Mouse (Mus musculus) thymus, postnatal 0 days (tissue): Measurements from ENCODE around the gene Armt1. TPM values are rescaled to one million over a fixed set of nuclear protein-coding genes. Genes with fewer than 3 reads are reported as not detected.
"Not testable (repeated sequence)": the region's sequence is repeated elsewhere in the genome, so short reads cannot be mapped to it uniquely, and the experiment has no call there.

Experiments
- DNase-seq: peaks from one replicate; pipeline ENCODE4 v3.0.0-alpha.2; 2015; ENCODE audit warnings: low spot score
- polyA plus RNA-seq: library from polyadenylated mRNA; unstranded; fragments of >200 nt; fragmentation: Nextera tagmentation; extraction: Ambion mirVana; gene quantifications from 2 replicates; pipeline ENCODE4 v1.2.1, GENCODE M21; 2015

Armt1 gene
- polyA plus RNA-seq, 1 experiment from 2014 or later, result 37.8 TPM

DNA sequence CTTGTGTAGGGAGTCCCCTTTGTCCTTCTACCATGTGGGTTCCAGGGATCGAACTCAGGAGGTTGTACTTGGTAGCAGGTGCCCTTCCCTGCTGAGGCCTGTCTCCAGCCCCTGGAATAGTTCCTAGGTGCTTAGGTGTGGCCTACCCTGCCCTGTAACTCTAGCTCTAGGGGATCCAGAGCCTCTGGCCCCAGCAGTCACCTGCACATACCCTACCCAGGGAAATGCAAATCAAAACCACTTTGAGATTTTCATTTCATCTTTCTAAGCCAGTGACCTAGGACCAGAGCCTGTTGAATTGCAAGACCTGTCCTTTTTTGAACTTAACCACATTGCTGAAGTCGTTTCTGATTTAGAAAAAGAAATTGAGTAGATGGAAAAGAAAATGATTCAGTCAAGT lies 1.6 kb downstream of the Armt1 start:
- not testable (repeated sequence) for DNase-seq

DNA sequence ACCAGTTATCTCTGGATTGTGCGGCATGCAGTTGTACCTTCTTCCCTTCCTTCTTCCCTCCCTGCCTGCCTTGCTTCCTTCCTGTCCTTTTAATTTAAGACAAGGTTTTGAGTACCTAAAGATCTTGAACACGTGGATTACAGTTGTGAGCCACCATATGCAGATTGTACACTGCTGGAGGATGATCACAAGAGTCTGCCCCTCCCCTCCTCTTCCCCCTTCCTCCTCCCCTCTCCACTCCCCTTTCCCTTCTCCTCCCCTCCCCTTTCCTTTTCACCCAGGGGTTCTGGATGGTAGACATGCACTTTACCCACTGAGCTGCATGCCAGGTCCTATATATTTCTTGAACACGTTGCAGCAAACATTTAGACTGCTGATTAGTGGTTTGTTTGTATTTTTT lies 3.1 kb downstream of the Armt1 start:
- no peak for DNase-seq

DNA sequence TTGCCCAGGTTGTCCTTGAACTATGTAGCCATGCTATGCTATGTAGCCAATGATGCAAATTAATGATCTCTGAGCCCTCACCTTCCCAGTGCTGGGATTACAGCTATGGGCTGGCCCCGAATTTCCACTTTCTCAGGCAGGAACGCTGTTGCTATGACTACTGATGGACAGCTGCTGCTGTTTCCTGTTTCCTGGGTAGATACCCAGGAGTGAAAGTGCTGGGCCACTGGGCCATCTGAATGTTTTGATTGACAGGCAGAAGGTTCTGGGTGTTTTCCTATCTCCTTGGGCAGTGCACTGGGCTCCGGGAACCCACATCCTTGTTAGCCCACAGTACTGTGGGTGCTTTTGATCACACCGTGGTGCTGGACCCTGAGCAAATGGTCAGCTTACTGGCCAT lies 24.1 kb downstream of the Armt1 start:
- no peak for DNase-seq

DNA sequence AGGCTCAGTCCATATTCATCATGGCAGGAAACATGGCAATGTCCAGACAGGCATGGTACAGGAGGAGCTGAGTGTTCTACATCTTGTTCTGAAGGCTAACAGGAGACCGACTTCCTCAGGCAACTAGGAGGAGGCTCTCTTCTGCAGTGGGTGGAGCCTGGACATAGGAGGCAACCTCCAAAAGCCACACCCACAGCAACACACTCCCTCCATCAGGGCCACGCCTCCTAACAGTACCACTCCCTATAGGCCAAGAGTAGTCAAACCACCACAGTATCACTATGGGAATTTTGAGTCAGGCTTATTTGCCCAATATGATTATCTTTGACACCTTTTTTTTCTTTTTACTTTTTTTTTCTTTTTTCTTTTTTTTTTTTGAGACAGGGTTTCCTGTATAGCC lies 27.9 kb downstream of the Armt1 start:
- DNase-seq, result no peak

DNA sequence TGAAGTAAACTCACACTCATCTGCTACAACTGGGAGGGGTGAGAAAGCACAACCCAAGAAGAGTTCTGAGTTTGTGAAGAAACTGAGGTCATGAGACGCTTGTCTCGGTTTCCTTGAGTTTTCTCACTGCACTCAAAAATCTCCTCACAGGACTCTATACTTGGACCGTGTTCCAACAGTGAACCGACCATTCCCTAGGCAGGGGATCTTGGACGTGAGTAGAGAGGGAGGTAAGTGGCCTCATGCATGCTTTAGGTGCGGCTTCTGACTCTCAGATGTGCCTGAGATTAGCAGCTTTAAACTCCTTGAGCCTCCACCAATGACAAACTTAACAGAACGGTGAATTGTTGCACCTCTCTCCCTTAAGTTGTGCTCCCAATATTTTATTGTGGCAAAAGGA lies 33.5 kb downstream of the Armt1 start:
- no peak for DNase-seq

DNA sequence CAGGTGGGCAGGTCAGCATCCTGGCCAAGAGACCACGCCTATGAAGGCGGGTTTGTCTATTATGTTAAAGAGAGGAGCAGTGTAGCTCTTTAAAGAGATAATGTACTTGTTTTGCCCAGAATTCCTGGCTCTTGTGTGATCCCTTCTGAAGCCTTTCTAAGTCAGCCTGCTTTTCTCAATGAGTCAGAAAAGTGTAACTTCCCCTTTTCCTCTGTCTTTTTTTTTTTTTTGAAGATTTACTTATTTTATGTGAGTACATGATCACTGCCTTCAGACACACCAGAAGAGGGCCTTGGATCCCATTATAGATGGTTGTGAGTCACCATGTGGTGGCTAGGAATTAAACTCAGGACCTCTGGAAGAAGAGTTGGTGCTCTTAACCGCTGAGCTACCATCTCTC lies 37.1 kb downstream of the Armt1 start:
- no peak for DNase-seq

DNA sequence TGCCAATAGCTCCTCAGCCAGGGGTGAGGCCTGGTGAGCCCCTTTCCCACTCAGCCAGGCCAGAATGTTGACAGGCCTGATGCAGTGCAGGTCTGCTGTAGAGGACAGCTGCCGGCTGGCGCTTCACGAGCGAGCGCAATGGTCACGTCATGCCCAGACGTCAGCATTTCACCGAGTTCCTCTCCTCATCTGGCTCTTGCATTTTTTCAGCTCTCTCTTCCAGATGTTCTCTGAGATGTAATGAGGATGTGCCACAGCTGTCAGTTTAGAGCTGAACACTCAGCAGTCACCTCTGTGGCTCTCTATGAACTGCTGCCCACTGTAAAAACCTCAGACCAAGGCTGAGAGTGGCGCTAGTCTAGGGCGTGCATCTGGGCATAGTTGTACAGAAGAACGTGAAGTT lies 41.3 kb downstream of the Armt1 start:
- DNase-seq, result no peak

DNA sequence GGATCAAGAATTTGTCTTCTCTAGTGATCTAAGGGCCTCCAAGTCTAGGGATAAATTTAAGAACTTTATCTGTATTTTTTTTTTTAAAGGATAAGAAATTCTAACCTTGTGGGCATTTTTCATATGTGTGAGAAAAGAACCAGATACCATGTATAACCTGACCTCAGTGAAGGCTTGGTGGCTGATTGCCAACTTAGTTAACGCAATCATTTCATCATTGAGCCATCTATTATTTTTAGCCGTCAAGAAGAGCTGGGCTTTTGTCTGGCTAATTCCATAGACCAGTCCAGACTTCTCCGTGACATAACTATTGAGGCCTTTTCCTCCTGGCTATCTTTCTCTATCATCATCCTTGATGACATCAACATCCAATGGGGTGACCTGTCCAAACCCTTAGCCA lies 43.2 kb downstream of the Armt1 start:
- no peak for DNase-seq

DNA sequence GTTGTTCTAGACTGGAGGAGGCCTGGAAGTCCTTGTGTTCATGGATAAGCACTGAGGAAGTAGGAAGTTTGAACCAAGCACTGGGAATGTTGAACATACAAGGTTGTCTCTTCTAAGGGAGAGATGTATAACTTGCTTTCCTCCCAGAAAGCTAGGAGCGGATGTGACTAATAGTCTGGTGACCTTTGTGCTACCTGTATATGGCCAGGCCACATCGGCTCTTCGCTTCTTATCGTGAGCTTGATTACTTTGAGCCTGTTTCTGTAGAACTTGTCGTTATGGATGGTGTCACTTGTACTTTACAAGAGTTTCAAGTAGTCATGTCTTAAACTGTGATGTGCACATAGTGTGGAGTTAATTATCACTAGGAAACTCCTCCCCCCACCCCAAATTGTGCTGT lies 44.3 kb downstream of the Armt1 start:
- DNase-seq, result no peak

DNA sequence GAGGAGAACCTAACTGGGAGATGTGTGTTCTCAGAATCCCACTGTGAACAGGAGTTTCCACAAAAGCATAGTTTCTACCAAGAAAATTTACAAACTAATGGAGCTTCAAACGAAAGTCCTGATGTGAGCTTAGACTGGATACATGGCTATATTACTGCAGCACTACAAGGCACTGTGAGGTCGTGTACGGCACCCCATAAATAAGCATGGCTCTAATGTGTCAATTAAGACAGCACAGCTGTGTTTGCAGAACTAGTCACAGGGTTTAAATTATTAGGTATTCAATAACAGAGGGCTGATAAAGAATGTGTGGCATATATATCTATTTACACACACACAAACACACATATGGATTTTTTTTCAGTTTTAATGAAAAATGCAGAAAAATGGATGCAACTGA lies 48.7 kb downstream of the Armt1 start:
- no peak for DNase-seq

DNA sequence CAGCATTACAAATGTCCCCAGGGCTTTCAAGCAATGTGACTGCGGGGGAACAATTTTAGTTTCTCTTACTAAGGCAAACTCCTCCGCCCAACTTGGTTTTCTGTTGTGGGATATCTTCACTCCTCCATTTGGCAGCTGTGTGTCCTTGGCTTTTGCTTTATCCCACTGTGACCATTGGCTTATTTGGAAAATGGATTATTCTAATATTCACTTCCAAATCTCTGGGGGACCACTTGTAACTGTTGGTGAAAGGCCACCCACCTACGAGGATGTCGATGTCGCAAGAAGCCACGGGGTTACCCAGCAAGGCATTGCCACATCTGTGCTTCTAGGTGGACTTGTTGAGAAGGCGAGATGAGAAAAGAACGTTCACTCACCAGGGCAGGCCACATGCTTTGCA lies 49.4 kb downstream of the Armt1 start:
- no peak for DNase-seq

DNA sequence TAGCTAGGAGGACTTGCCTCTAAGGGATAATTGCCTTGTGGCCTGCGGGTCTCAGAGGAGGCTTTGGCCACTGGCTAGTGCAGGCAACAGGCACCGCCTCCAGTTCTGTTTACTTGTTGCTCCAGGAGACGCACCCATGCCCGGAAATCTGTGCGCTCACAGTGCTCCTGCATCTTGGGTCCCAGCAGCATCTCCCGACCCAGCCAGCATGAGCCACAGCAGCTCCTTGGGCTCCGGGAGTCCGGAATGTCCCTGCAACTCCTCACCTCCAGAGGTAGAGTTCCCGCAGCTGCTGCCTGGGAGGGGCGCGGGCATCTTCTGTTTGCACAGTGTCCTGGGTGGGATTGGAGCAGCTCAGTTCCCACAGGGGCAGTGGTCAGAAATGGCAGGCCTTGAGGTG lies 50.1 kb downstream of the Armt1 start, which contains the start of gene Ccdc170:
Ccdc170 (plus strand) TSS at position 148 of the 400 bp plus-strand sequence.
- no peak for DNase-seq

DNA sequence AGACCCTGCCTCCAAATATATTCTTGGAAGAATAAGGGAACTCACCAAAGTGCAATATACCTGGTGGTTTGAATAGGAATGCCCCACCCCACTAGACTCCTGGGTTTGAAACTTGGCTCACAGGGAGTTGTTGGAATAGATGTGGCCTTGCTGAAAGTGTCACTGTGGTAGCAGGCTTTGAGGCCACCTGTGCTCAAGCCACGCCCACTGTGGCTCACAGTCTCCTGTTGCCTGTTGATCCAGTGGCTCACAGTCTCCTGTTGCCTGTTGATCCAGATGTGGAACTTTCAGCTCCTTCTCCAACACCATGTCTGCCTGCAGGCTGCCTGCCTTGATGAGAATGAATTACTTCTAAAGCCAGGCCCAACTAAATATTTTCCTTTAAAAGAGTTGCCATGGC lies 51.6 kb downstream of the Armt1 start:
- DNase-seq, result no peak

DNA sequence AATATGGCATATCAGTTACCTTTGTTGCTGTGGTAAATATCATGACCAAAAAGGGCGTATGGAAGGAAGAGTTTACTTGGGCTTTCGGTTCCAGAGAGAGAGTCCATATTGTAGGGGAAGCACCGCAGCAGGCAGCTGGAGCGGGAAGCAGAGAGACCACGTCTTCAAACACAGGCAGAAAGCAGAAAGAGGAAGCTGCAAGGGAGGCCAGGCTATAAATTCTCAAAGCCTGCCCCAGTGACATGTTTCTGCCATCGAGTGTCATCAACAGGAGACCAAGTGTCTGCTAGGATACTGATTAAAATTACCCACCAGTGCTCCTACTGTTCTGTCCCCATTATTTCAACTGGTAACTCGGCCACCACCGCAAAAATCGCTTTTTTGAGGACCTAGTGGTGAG lies 52.7 kb downstream of the Armt1 start:
- DNase-seq, result no peak

DNA sequence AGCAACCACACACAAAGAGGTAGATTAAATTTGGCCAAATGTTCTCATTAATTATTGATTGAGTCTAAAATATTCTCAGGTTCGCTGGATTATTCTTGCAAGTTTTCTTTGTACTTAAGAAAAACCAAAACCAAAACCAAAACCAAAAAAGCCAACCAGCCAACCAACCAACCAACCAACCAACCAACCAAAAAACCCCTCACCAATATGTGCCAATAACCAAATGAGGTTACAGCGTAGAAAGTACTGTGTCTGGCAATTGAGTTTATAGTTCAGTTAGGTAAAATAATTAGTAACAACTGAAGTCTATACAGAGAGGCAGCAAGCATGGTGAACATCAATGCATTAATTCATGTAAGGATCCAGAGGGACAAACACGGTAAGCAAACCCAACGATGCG lies 57.6 kb downstream of the Armt1 start:
- no peak for DNase-seq

DNA sequence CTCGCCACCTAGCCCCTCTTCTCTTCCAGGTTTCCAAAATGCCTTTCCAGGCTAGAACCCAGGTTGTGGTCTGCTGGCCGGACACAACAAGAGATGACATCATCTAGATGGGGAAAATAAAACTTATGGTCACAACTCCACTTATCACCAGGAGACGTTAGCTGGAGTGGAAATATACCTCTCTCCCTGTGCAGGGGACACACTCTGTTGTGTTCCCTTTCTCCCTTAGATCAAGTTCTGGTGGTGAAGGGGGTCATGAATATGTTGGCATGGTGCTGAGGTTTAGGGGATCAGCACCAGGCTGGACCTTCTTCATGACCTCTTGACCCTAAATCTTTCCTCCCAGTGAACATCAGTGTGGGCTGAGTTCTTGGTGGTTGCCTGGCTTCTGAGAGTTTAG lies 59.0 kb downstream of the Armt1 start:
- no peak for DNase-seq

DNA sequence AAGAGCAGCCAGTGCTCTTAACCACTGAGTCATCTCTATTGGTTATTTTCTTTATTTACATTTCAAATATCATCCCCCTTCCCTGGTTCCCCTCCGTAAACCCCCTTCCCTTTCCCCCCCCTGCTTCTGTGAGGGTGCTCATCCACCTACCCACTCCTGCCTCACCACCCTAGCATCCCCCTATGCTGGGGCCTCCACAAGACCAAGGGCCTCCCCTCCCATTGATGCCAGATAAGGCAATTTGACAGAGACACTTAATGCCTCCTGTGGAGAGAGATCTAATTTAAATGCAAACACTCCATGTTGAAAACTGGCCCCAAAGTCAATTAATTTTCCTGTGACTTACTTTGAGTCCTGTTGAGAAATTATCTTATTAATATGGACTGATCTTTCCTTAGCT lies 59.8 kb downstream of the Armt1 start:
- DNase-seq, result no peak

DNA sequence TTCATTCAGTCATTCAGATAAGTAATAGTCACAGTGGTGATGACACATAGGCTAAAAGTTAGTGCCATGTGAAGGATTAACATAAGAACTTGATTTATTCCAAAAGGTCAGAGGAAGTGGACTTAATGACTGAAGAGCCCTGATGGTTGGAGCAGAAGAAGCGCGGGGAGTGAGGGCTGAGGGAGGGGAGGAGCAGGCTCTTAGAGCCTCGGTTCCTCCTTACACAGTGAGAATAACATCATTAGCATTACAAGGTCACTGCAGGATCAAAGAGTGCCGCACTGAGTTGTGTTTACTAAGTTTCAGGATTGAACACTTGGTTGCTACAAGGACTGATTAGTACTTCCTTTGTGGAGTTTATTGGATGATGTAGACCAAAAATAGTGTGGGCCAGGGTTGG lies 60.6 kb downstream of the Armt1 start:
- DNase-seq, result no peak

DNA sequence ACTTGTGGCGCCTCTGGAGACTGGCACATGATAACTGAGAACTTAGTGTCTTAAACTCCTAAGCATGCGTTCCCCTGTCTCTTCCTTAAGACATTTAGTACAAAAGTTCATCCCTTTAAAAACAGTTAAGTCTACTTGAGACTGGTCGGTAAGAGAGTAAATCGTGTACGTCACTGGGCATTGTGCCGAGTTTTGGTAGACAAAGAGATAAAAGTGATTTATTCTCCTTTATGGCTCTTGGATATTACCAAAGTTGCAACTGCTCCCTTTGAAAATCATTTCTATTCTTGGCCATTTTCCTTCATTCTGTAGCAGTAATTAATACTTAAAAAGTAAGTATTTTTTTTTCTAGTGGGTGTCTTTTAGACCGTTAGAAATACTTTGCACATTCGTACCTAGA lies 71.0 kb downstream of the Armt1 start:
- no peak for DNase-seq

Other genes starting within 250 kb of the Armt1 start
- 16.0 and 16.4 TPM in 2 replicates for gene Akap12, start 166.1 kb upstream of the Armt1 start, polyA plus RNA-seq
- gene Zbtb2, start 44.4 kb upstream of the Armt1 start, polyA plus RNA-seq, result 21.0 and 21.2 TPM in 2 replicates
- gene Rmnd1, start 79 bp upstream of the Armt1 start, polyA plus RNA-seq, result 37.1 and 38.7 TPM in 2 replicates
- gene Ccdc170, start 50.0 kb downstream of the Armt1 start, polyA plus RNA-seq, result 0.15 and 0.23 TPM in 2 replicates
- 0.28 and 0.47 TPM in 2 replicates for gene Esr1, start 179.1 kb downstream of the Armt1 start, polyA plus RNA-seq